Mouse (Mus musculus): ENCODE results near the gene Fam161b.

DNA sequence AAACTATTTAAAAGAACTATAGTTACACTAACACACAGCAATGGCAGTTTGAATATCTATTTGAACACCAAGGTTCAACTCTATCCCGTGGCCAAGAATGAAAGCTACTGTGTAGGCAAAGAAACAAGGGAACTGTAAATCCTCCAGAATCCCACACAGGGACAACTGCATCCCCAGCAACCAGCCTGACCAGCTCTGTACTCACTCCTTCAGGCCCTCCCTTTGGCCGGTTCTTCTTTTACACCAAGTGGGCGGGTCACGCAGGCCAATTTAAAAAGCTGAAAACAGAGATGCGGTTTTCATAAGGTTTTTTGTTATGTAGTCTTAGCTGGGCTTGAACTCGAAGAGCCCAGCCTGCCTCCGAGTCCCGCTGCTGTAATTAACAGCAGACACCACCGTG lies 37.5 kb upstream of the Fam161b start:
- no peak for TF ChIP-seq CTCF (IDR thresholded peaks at IDR 0.05; ENCODE audit: low read depth, low read length)
- no peak for TF ChIP-seq POLR2A (IDR thresholded peaks at IDR 0.05; ENCODE audit: borderline replicate concordance, low read depth, low read length)

All from bone marrow macrophage, adult 2 months (primary cell).